In genomic region chr5:81136394-81136793, GRCm38 (mm10) we compare ENCODE assay signal across 21 mouse cellular contexts.
DNase-seq lines count a peak whose midpoint lies in the region; ATAC-seq lines count a peak whose summit lies in the region.
"Had no signal": no experiment of that assay in that cellular context is flagged by ENCODE, and none has a peak within 500 bp of the region (broad histone marks: within the 10 kb centered on the region; RNA-seq: fewer than 3 reads in every experiment).

No protein-coding gene starts in this region.

- no peak overlapping the region for H3K4me2 ChIP-seq in forebrain, embryonic 16.5 days (ENCODE audit: low read length)
- H3K4me2 ChIP-seq in forebrain, embryonic 13.5 days, result no peak overlapping the region
- H3K4me2 ChIP-seq in midbrain, embryonic 15.5 days, result no peak overlapping the region
- H3K4me2 ChIP-seq in midbrain, embryonic 11.5 days, result no peak overlapping the region
- H3K4me2 ChIP-seq: neural tube, embryonic 12.5 days had no signal

- no peaks in the 10 kb centered on the region for H3K4me1 ChIP-seq in forebrain, embryonic 16.5 days (replicated peaks; ENCODE audit: control insufficient read depth, insufficient read depth, low read length)
- no peaks in the 10 kb centered on the region for H3K4me1 ChIP-seq in forebrain, embryonic 13.5 days
- no peaks in the 10 kb centered on the region for H3K4me1 ChIP-seq in midbrain, embryonic 15.5 days
- no peaks in the 10 kb centered on the region for H3K4me1 ChIP-seq in midbrain, embryonic 11.5 days (ENCODE audit: control insufficient read depth, insufficient read depth, low read length)
- H3K4me1 ChIP-seq in midbrain, embryonic 10.5 days, result no peaks in the 10 kb centered on the region
- H3K4me1 ChIP-seq: hindbrain, embryonic 10.5 days; limb, embryonic 10.5 days; megakaryocyte, embryonic 14.5 days; neural tube, embryonic 12.5 days had no signal

- ATAC-seq in forebrain, embryonic 16.5 days, result peak; percentile 77
- no peak for ATAC-seq in forebrain, embryonic 13.5 days
- ATAC-seq in midbrain, embryonic 15.5 days (replicated peaks), result 0 out of 2 replicates have a peak, but pooled peaks have one; percentile 14
- no peak for ATAC-seq in midbrain, embryonic 11.5 days (ENCODE audit: low FRiP score)
- ATAC-seq: CD4-positive, CD25-positive, alpha-beta regulatory T cell, adult 4 months had no signal

- WGBS in forebrain, embryonic 16.5 days, result 54% methylated on average over 1 of the region's 1 CpGs
- WGBS in forebrain, embryonic 13.5 days, result 70% methylated on average over 1 of the region's 1 CpGs
- WGBS in midbrain, embryonic 15.5 days, result 82% methylated on average over 1 of the region's 1 CpGs
- 82% methylated on average over 1 of the region's 1 CpGs for WGBS in midbrain, embryonic 11.5 days
- WGBS in midbrain, embryonic 10.5 days, result 83% methylated on average over 1 of the region's 1 CpGs

- DNase-seq in midbrain, embryonic 11.5 days (ENCODE audit: low spot score, missing footprints), result no peak
- peak; percentile 74 for DNase-seq in cerebellum, adult 9-10 months
- DNase-seq in Muller cell, postnatal 12 days (ENCODE audit: inconsistent ontology term), result no peak
- no peak for DNase-seq in lung, postnatal 25 days (ENCODE audit: low spot score)
- DNase-seq in midbrain, embryonic 10.5 days (ENCODE audit: low spot score), result no peak
- DNase-seq: adrenal gland, postnatal 14 days; gastrocnemius, postnatal 25 days; kidney, adult 18-20 months; lung, adult 18-20 months; lung, postnatal 14 days; right cerebral cortex, adult 18-20 months; thymus, postnatal 25 days had no signal

- no peaks in the 10 kb centered on the region for H3K9me3 ChIP-seq in forebrain, embryonic 16.5 days (ENCODE audit: control insufficient read depth, low read length)
- H3K9me3 ChIP-seq in forebrain, embryonic 13.5 days (replicated peaks), result no peaks in the 10 kb centered on the region
- H3K9me3 ChIP-seq in midbrain, embryonic 15.5 days, result no peaks in the 10 kb centered on the region
- no peaks in the 10 kb centered on the region for H3K9me3 ChIP-seq in midbrain, embryonic 11.5 days (ENCODE audit: control insufficient read depth, low read length)
- no peaks in the 10 kb centered on the region for H3K9me3 ChIP-seq in midbrain, embryonic 10.5 days (replicated peaks)
- H3K9me3 ChIP-seq: hindbrain, embryonic 10.5 days; limb, embryonic 10.5 days; neural tube, embryonic 12.5 days had no signal

- H3K27me3 ChIP-seq in forebrain, embryonic 16.5 days (replicated peaks; ENCODE audit: control insufficient read depth, insufficient read depth, low read length), result no peaks in the 10 kb centered on the region
- no peaks in the 10 kb centered on the region for H3K27me3 ChIP-seq in forebrain, embryonic 13.5 days
- H3K27me3 ChIP-seq in midbrain, embryonic 15.5 days (replicated peaks), result no peaks in the 10 kb centered on the region
- no peaks in the 10 kb centered on the region for H3K27me3 ChIP-seq in midbrain, embryonic 11.5 days (ENCODE audit: control insufficient read depth, insufficient read depth, low read length)
- no peaks in the 10 kb centered on the region for H3K27me3 ChIP-seq in midbrain, embryonic 10.5 days (ENCODE audit: low read depth, poor library complexity, severe bottlenecking)
- H3K27me3 ChIP-seq: megakaryocyte, embryonic 14.5 days; neural tube, embryonic 12.5 days had no signal

- no peaks in the 10 kb centered on the region for H3K36me3 ChIP-seq in forebrain, embryonic 16.5 days (ENCODE audit: control insufficient read depth, insufficient read depth)
- H3K36me3 ChIP-seq in forebrain, embryonic 13.5 days (ENCODE audit: poor library complexity, severe bottlenecking), result no peaks in the 10 kb centered on the region
- H3K36me3 ChIP-seq in midbrain, embryonic 15.5 days (replicated peaks), result no peaks in the 10 kb centered on the region
- no peaks in the 10 kb centered on the region for H3K36me3 ChIP-seq in midbrain, embryonic 11.5 days (ENCODE audit: control insufficient read depth, insufficient read depth, low read length)
- H3K36me3 ChIP-seq in midbrain, embryonic 10.5 days, result no peaks in the 10 kb centered on the region
- H3K36me3 ChIP-seq: hindbrain, embryonic 10.5 days; limb, embryonic 10.5 days; neural tube, embryonic 12.5 days had no signal

- no peak overlapping the region for H3K9ac ChIP-seq in forebrain, embryonic 16.5 days (replicated peaks; ENCODE audit: low read depth, low read length)
- H3K9ac ChIP-seq in forebrain, embryonic 13.5 days, result no peak overlapping the region
- H3K9ac ChIP-seq in midbrain, embryonic 15.5 days, result no peak overlapping the region
- no peak overlapping the region for H3K9ac ChIP-seq in midbrain, embryonic 11.5 days (ENCODE audit: low read length)
- H3K9ac ChIP-seq: neural tube, embryonic 12.5 days had no signal

- no peak overlapping the region for H3K4me3 ChIP-seq in forebrain, embryonic 16.5 days (replicated peaks; ENCODE audit: low read length)
- H3K4me3 ChIP-seq in forebrain, embryonic 13.5 days, result no peak overlapping the region
- H3K4me3 ChIP-seq in midbrain, embryonic 15.5 days, result no peak overlapping the region
- no peak overlapping the region for H3K4me3 ChIP-seq in midbrain, embryonic 11.5 days (ENCODE audit: low read depth, low read length)
- no peak overlapping the region for H3K4me3 ChIP-seq in midbrain, embryonic 10.5 days
- H3K4me3 ChIP-seq: hindbrain, embryonic 10.5 days; limb, embryonic 10.5 days; megakaryocyte, embryonic 14.5 days; neural tube, embryonic 12.5 days had no signal

- no peak overlapping the region for H3K27ac ChIP-seq in forebrain, embryonic 16.5 days (ENCODE audit: low read length)
- no peak overlapping the region for H3K27ac ChIP-seq in forebrain, embryonic 13.5 days
- H3K27ac ChIP-seq in midbrain, embryonic 15.5 days, result no peak overlapping the region
- H3K27ac ChIP-seq in midbrain, embryonic 11.5 days (ENCODE audit: low read depth, low read length), result no peak overlapping the region
- no peak overlapping the region for H3K27ac ChIP-seq in midbrain, embryonic 10.5 days (replicated peaks)
- H3K27ac ChIP-seq: hindbrain, embryonic 10.5 days; kidney, postnatal 0 days; limb, embryonic 10.5 days; neural tube, embryonic 12.5 days had no signal

Comparison
In these comparisons a context has a peak if more than half of its experiments do, and no peak if none do; other contexts are left out.
1. ATAC-seq: peak in forebrain, embryonic 16.5 days (single experiment) and midbrain, embryonic 15.5 days (single experiment); none in forebrain, embryonic 13.5 days (single experiment) and midbrain, embryonic 11.5 days (single experiment).